Mouse (Mus musculus) erythroblast, embryonic 14.5 days (primary cell): ENCODE measurements at regions not wholly inside any gene's neighbourhood (a gene's known extent, or its start where the extent isn't known, plus 50 kb on each side); places are given as distances from the start of the nearest gene placed in this dataset.

ENCODE experiments used
- GATA1 ChIP-seq: IDR thresholded peaks from 2 replicates; pipeline ENCODE4 v1.6.1; 2012; ENCODE audit warnings: low read length, inconsistent platforms, mixed read lengths
- TAL1 ChIP-seq: IDR thresholded peaks from 3 replicates; pipeline ENCODE4 v1.6.1; 2012; ENCODE audit warnings: low read length, inconsistent platforms, mixed read lengths

- TF ChIP-seq GATA1, result no peak
- TF ChIP-seq TAL1, result no peak
Observed at GRCm38 (mm10) chr15:8824861-8825260, 114.3 kb upstream of the Slc1a3 start.
